Mouse (Mus musculus) hindbrain, postnatal 0 days (tissue): ENCODE results near the gene Wdpcp. TPM values are rescaled to one million over a fixed set of nuclear protein-coding genes. Genes with fewer than 3 reads are reported as not detected.

Source experiments
- ATAC-seq: fragments of 200-750 bp; cut with Nextera tagmentation; 2 replicates; pipeline ENCODE4 v1.8.0; 2017; ENCODE audit warnings: mild to moderate bottlenecking, moderate TSS enrichment, moderate library complexity
- DNase-seq: peaks from one replicate; pipeline ENCODE4 v3.0.0-alpha.2; 2015; ENCODE audit warnings: low spot score
- H3K27ac ChIP-seq: fragments of 300-500 bp; sonication (generic); 2 replicates; pipeline ENCODE4 v1.5.1; 2014; ENCODE audit warnings: mild to moderate bottlenecking
- H3K27me3 ChIP-seq: fragments of 300-500 bp; sonication (generic); 2 replicates; pipeline ENCODE4 v1.6.1; 2014; ENCODE audit warnings: low read length, mixed read lengths; ENCODE audit not compliant: insufficient read depth
- H3K36me3 ChIP-seq: fragments of 300-500 bp; sonication (generic); 2 replicates; pipeline ENCODE4 v1.6.1; 2014; ENCODE audit warnings: low read length, mixed read lengths; ENCODE audit not compliant: insufficient read depth
- H3K4me1 ChIP-seq: fragments of 300-500 bp; sonication (generic); 2 replicates; pipeline ENCODE4 v1.6.1; 2014; ENCODE audit warnings: antibody characterized with exemption, low read length, mixed read lengths; ENCODE audit not compliant: insufficient read depth
- H3K4me2 ChIP-seq: fragments of 300-500 bp; sonication (generic); 2 replicates; pipeline ENCODE4 v1.6.1; 2014; ENCODE audit warnings: low read depth, mild to moderate bottlenecking, low read length, moderate library complexity, mixed read lengths
- H3K4me3 ChIP-seq: fragments of 300-500 bp; sonication (generic); 2 replicates; pipeline ENCODE4 v1.5.1; 2014; ENCODE audit warnings: low read length
- H3K9ac ChIP-seq: fragments of 300-500 bp; sonication (generic); replicated peaks from 2 replicates; pipeline ENCODE4 v1.6.1; 2014; ENCODE audit warnings: mild to moderate bottlenecking, low read length, moderate library complexity, mixed read lengths
- H3K9me3 ChIP-seq: fragments of 300-500 bp; sonication (generic); 2 replicates; pipeline ENCODE4 v1.6.1; 2016; ENCODE audit warnings: low read length, mixed read lengths
- CTCF ChIP-seq: IDR thresholded peaks from 2 replicates; pipeline ENCODE4 v1.5.1; 2016; ENCODE audit warnings: antibody characterized with exemption, control low read depth, low read depth
- WGBS: fragments of 180-500 bp; shearing (Covaris S2); extraction: QIAGEN DNeasy Blood & Tissue Kit; methylation state at CpG from one replicate; pipeline ENCODE4 v1.1.7; 2014; 5-methylcytosine and 5-hydroxymethylcytosine counted together
- microRNA-seq, 2 experiments: library from miRNA; unstranded; fragments of <30 nt; microRNA quantifications; one replicate each; pipeline ENCODE4; 2016
- polyA plus RNA-seq: library from polyadenylated mRNA; unstranded; fragments of >200 nt; fragmentation: Nextera tagmentation; extraction: Ambion mirVana; gene quantifications from 2 replicates; pipeline ENCODE4 v1.2.1, GENCODE M21; 2015
- total RNA-seq: library from RNA; depleted of rRNA; stranded (reverse); fragments of >200 nt; gene quantifications from 2 replicates; pipeline ENCODE4 v1.2.3, GENCODE M21; 2014; rRNA removed

Gene Wdpcp
- total and polyA plus RNA-seq, 2 experiments from 2014 or later = 8.4 to 20.2 TPM

- Histone ChIP-seq H3K9me3 (no peaks in the 10 kb centered on the region), H3K27me3 (no peaks in the 10 kb centered on the region), H3K27ac (no peak overlapping the region), H3K4me1 (no peaks in the 10 kb centered on the region), H3K36me3 (no peaks in the 10 kb centered on the region), H3K9ac (no peak overlapping the region), H3K4me3 (no peak overlapping the region), H3K4me2 (no peak overlapping the region)
- ATAC-seq = no peak
- TF ChIP-seq CTCF = no peak
- 90% methylated on average over 2 of the region's 2 CpGs for WGBS
- DNase-seq = no peak
Measured at GRCm38 (mm10) chr11:21875077-21875476, 303.0 kb downstream of the Wdpcp start.

DNA sequence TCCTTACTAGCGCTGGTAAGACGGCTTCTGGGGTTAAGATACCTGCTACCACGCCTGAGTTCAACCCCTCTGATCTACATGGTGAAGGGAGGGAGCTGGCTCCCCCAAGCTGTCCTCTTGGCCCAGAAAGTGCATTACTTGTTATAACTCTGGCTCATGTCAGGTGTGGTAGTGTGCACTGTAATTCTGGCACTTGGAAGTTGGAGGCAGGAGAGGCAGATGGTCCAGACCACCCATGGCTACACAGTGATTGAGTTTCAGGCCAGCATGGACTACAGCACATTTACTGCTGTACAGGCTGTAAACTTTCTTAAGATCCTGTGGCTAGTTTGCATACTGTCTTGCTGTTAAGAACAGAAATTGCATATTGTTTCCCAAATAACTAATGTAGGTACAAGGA lies 322.7 kb downstream of the Wdpcp start:
- Histone ChIP-seq H3K36me3 (no peaks in the 10 kb centered on the region), H3K9ac (no peak overlapping the region), H3K27me3 (no peaks in the 10 kb centered on the region), H3K4me2 (no peak overlapping the region), H3K4me3 (no peak overlapping the region), H3K9me3 (no peaks in the 10 kb centered on the region), H3K4me1 (no peaks in the 10 kb centered on the region), H3K27ac (no peak overlapping the region)
- no peak for TF ChIP-seq CTCF
- DNase-seq = no peak
- 81% methylated on average over 3 of the region's 3 CpGs for WGBS
- no peak for ATAC-seq

- no peaks in the 10 kb centered on the region for H3K27me3 ChIP-seq
- H3K4me1 ChIP-seq = no peaks in the 10 kb centered on the region
- H3K9ac ChIP-seq = no peak overlapping the region
- DNase-seq (no peak), ATAC-seq (no peak)
- H3K4me3 ChIP-seq = no peak overlapping the region
- H3K27ac ChIP-seq = no peak overlapping the region
- no peaks in the 10 kb centered on the region for H3K36me3 ChIP-seq
- no peak for TF ChIP-seq CTCF
- no peak overlapping the region for H3K4me2 ChIP-seq
- H3K9me3 ChIP-seq = no peaks in the 10 kb centered on the region
- 71% methylated on average over 3 of the region's 3 CpGs for WGBS
Measured at GRCm38 (mm10) chr11:21922531-21922930, 350.5 kb downstream of the Wdpcp start.

Small RNA genes lying within 50 kb of the gene (microRNA-seq; reads per million reads assigned to microRNA genes)
- gene Gm22990 = 0 reads per million in 2 experiments

Other genes with a start within 250 kb of the Wdpcp start
- gene Ugp2, start 201.0 kb upstream of the Wdpcp start, total RNA-seq = 37.4 and 41.2 TPM in 2 replicates
- gene Ugp2, start 201.0 kb upstream of the Wdpcp start, polyA plus RNA-seq = 66.8 and 70.2 TPM in 2 replicates
- gene Mdh1, start 132 bp downstream of the Wdpcp start, total RNA-seq = 232 and 269 TPM in 2 replicates
- gene Mdh1, start 132 bp downstream of the Wdpcp start, polyA plus RNA-seq = 752 and 763 TPM in 2 replicates